Mouse (Mus musculus): ENCODE results near the gene Kng1.

DNA sequence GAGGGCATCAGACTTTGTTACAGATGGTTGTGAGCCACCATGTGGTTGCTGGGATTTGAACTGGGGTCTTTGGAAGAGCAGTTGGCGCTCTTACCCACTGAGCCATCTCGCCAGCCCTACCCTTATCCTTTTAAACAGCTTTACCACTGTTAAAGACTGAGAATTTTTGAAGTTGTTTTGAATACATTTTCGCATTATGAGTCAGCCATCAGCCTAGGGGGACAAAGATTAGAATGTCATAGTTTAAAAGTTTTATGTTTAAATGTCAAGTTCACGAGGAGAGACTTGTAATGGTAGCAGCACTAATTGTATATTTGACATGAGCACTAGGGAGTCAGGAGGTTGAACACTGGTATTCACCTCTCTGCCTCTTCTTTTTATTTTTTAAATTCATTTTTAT lies 65.4 kb downstream of the Kng1 start:
- TF ChIP-seq POLR2A (IDR thresholded peaks at IDR 0.05; ENCODE audit: insufficient read length, low read depth) (no peak), MAX (IDR thresholded peaks at IDR 0.05; ENCODE audit: low read depth) (no peak), MYOG (IDR thresholded peaks at IDR 0.05; ENCODE audit: control insufficient read depth in 1 of 3, insufficient read depth in 1 of 3, insufficient read length in 2 of 3, low read depth in 2 of 3) (no peak), POLR2AphosphoS2 (IDR thresholded peaks at IDR 0.05; ENCODE audit: insufficient read length, low read depth) (no peak), CEBPB (IDR thresholded peaks at IDR 0.05; ENCODE audit: insufficient read depth, poor library complexity, severe bottlenecking) (no peak), TCF12 (IDR thresholded peaks at IDR 0.05; ENCODE audit: insufficient read depth, poor library complexity, severe bottlenecking) (no peak), USF1 (IDR thresholded peaks at IDR 0.05; ENCODE audit: low read depth) (no peak)
